Mouse (Mus musculus): ENCODE results near the gene Plxna1.

The Plxna1 gene

GRCm38 (mm10) chr6:89333964-89334702, 28.3 kb downstream of the Plxna1 start:
- no peak for DNase-seq (ENCODE audit: low read depth, low spot score)

- no peak for DNase-seq (ENCODE audit: low read depth, low spot score)
Observed at GRCm38 (mm10) chr6:89330957-89331356, 31.5 kb downstream of the Plxna1 start.

- DNase-seq (ENCODE audit: low read depth, low spot score) = no peak
Observed at GRCm38 (mm10) chr6:89328634-89329033, 33.8 kb downstream of the Plxna1 start.

GRCm38 (mm10) chr6:89327746-89328491, 34.5 kb downstream of the Plxna1 start:
- no peak for DNase-seq (ENCODE audit: low read depth, low spot score)

- no peak for DNase-seq (ENCODE audit: low read depth, low spot score)
Observed at GRCm38 (mm10) chr6:89324842-89325241, 37.6 kb downstream of the Plxna1 start.

- no peak for DNase-seq (ENCODE audit: low read depth, low spot score)
Observed at GRCm38 (mm10) chr6:89315263-89315662, 47.2 kb downstream of the Plxna1 start.

GRCm38 (mm10) chr6:89311518-89311917, 50.9 kb downstream of the Plxna1 start:
- DNase-seq (ENCODE audit: low read depth, low spot score) = no peak

GRCm38 (mm10) chr6:89310236-89310635, 52.2 kb downstream of the Plxna1 start:
- no peak for DNase-seq (ENCODE audit: low read depth, low spot score)

GRCm38 (mm10) chr6:89308213-89308973, 54.0 kb downstream of the Plxna1 start:
- DNase-seq (ENCODE audit: low read depth, low spot score) = peak; percentile 59

- no peak for DNase-seq (ENCODE audit: low read depth, low spot score)
Observed at GRCm38 (mm10) chr6:89304375-89305058, 57.9 kb downstream of the Plxna1 start.

GRCm38 (mm10) chr6:89299818-89300217, 62.6 kb downstream of the Plxna1 start:
- no peak for DNase-seq (ENCODE audit: low read depth, low spot score)

GRCm38 (mm10) chr6:89296909-89297695, 65.3 kb downstream of the Plxna1 start:
- DNase-seq (ENCODE audit: low read depth, low spot score) = no peak

GRCm38 (mm10) chr6:89296001-89296709, 66.3 kb downstream of the Plxna1 start:
- DNase-seq (ENCODE audit: low read depth, low spot score) = no peak

- DNase-seq (ENCODE audit: low read depth, low spot score) = peak; percentile 33
Observed at GRCm38 (mm10) chr6:89294621-89295020, 67.8 kb downstream of the Plxna1 start.

- DNase-seq (ENCODE audit: low read depth, low spot score) = no peak
Observed at GRCm38 (mm10) chr6:89291494-89291893, 70.9 kb downstream of the Plxna1 start.

GRCm38 (mm10) chr6:89288156-89288555, 74.3 kb downstream of the Plxna1 start:
- no peak for DNase-seq (ENCODE audit: low read depth, low spot score)

GRCm38 (mm10) chr6:89286700-89287428, 75.6 kb downstream of the Plxna1 start:
- peak; percentile 75 for DNase-seq (ENCODE audit: low read depth, low spot score)

- DNase-seq (ENCODE audit: low read depth, low spot score) = no peak
Observed at GRCm38 (mm10) chr6:89286286-89286655, 76.1 kb downstream of the Plxna1 start.

GRCm38 (mm10) chr6:89285561-89286285, 76.7 kb downstream of the Plxna1 start:
- DNase-seq (ENCODE audit: low read depth, low spot score) = no peak
